Mouse (Mus musculus) cortical plate, adult 2 months (tissue): ENCODE results near the gene Hist1h3d.
"Not testable (repeated sequence)": the region's sequence is repeated elsewhere in the genome, so short reads cannot be mapped to it uniquely, and the experiment has no call there.

Experiments
- CTCF ChIP-seq: fragments of 200-500 bp; IDR thresholded peaks from 2 replicates; pipeline ENCODE4 v1.5.1; 2011; ENCODE audit warnings: mild to moderate bottlenecking, control low read depth, low read length; ENCODE audit not compliant: insufficient read depth; ENCODE audit errors: extremely low read depth
- POLR2A ChIP-seq: fragments of 200-500 bp; IDR thresholded peaks from 2 replicates; pipeline ENCODE4 v1.6.1; 2011; ENCODE audit warnings: mild to moderate bottlenecking, low read length, control low read depth; ENCODE audit not compliant: insufficient read depth; ENCODE audit errors: extremely low read depth

GRCm38 (mm10) chr13:23585442-23586098 is 10.0 kb downstream of the Hist1h3d start:
- not testable (repeated sequence) for TF ChIP-seq CTCF
- peak; percentile 91 for TF ChIP-seq POLR2A
